Comparison of ENCODE assay signal across 1 mouse cellular context in the genomic region with DNA sequence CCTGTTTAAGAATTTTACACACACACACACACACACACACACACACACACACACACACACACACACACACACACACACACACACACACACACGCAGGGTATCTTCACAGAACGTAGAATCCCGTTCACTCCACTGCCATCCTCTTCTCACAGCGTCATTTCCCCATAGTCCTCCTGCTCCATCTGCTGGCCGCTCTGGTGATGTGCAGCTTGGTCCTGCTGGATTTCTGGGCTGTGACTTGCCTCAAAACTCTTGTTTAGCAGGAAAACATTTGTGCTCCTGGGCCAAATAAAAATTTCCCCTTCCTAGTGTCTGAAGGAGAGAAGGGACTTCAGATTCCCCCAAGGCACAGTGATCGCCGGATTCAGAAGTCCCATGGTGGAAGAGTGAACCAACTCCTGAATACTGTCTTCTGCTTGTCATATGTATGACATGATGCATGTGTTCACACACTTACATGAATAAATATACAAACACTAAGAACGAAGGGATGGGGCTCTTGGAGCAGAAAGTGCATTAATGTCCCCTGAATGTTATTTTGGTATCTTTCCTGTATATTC.
TF ChIP-seq lines count a peak whose summit lies in the region.

No protein-coding gene starts in this region.

TF ChIP-seq in MEL, 35 proteins besides CTCF, POLR2A, EP300 and RAD21 (continued from another document):
- TF ChIP-seq HCFC1 (IDR thresholded peaks at IDR 0.05; ENCODE audit: low read depth, low read length) (peak; percentile 43; the same call in 1 of the 2 replicates), ZNF384 (IDR thresholded peaks at IDR 0.05; ENCODE audit: low read depth, low read length) (no peak), GABPA (IDR thresholded peaks at IDR 0.05; ENCODE audit: low read depth, low read length) (no peak), MYB (IDR thresholded peaks at IDR 0.05; ENCODE audit: low read depth, low read length) (no peak), E2F4 (IDR thresholded peaks at IDR 0.05; ENCODE audit: borderline replicate concordance, low read depth, low read length) (no peak), NELFE (IDR thresholded peaks at IDR 0.05; ENCODE audit: low read depth, low read length) (no peak), CHD2 (IDR thresholded peaks at IDR 0.05; ENCODE audit: low read length) (no peak), TAL1 (IDR thresholded peaks at IDR 0.05; ENCODE audit: low read length) (no peak), MAZ (IDR thresholded peaks at IDR 0.05; ENCODE audit: low read depth, low read length) (no peak), ZMIZ1 (IDR thresholded peaks at IDR 0.05; ENCODE audit: low read depth, low read length) (no peak), CHD1 (IDR thresholded peaks at IDR 0.05; ENCODE audit: low read depth, low read length) (no peak), ETS1 (IDR thresholded peaks at IDR 0.05; ENCODE audit: low read depth, low read length) (0 out of 2 replicates have a peak, but pooled peaks have one; percentile 46), TBP (IDR thresholded peaks at IDR 0.05; ENCODE audit: low read depth, low read length) (no peak), SMC3 (IDR thresholded peaks at IDR 0.05; ENCODE audit: low read depth, low read length) (peak; percentile 82), TCF12 (IDR thresholded peaks at IDR 0.05; ENCODE audit: low read depth, low read length) (no peak; the same call in 1 of the 2 replicates), USF2 (IDR thresholded peaks at IDR 0.05; ENCODE audit: borderline replicate concordance in 1 of 2, insufficient read depth in 1 of 2, low read depth in 1 of 2, low read length in 2 of 2) (no peak), MAX (IDR thresholded peaks at IDR 0.05; ENCODE audit: low read length) (no peak), ELF1 (IDR thresholded peaks at IDR 0.05; ENCODE audit: low read depth, low read length) (no peak), SIN3A (IDR thresholded peaks at IDR 0.05; ENCODE audit: low read length) (peak; percentile 76), JUND (IDR thresholded peaks at IDR 0.05; ENCODE audit: low read depth, low read length) (no peak), ZKSCAN1 (IDR thresholded peaks at IDR 0.05; ENCODE audit: low read depth, low read length) (no peak), POLR2AphosphoS5 (IDR thresholded peaks at IDR 0.05; ENCODE audit: borderline replicate concordance, low read depth, low read length) (no peak), ZC3H11A (IDR thresholded peaks at IDR 0.05; ENCODE audit: low read depth, low read length) (peak; percentile 67), UBTF (IDR thresholded peaks at IDR 0.05; ENCODE audit: borderline replicate concordance, insufficient read depth, low read depth, low read length) (no peak), MAFK (IDR thresholded peaks at IDR 0.05; ENCODE audit: borderline replicate concordance, low read depth, low read length) (no peak), GATA1 (IDR thresholded peaks at IDR 0.05; ENCODE audit: low read depth, low read length) (no peak), USF1 (IDR thresholded peaks at IDR 0.05; ENCODE audit: low read depth, low read length) (no peak), RCOR1 (IDR thresholded peaks at IDR 0.05; ENCODE audit: low read depth, low read length) (no peak), MXI1 (IDR thresholded peaks at IDR 0.05; ENCODE audit: low read depth, low read length) (no peak; the same call in 1 of the 2 replicates), KAT2A (conservative IDR thresholded peaks at IDR 0.05; ENCODE audit: low read depth, low read length) (no peak), NRF1 (IDR thresholded peaks at IDR 0.05; ENCODE audit: insufficient read depth, low read depth, low read length, poor library complexity, severe bottlenecking) (no peak), BHLHE40 (IDR thresholded peaks at IDR 0.05; ENCODE audit: borderline replicate concordance, low read depth, low read length) (no peak)
